Comparison of ENCODE assay signal across 28 mouse cellular contexts in genomic region chr4:92396421-92397232, GRCm38 (mm10).
DNase-seq lines count a peak whose midpoint lies in the region; ATAC-seq lines count a peak whose summit lies in the region.
"Had no signal": no experiment of that assay in that cellular context is flagged by ENCODE, and none has a peak within 500 bp of the region (broad histone marks: within the 10 kb centered on the region; RNA-seq: fewer than 3 reads in every experiment).

No protein-coding gene starts in this region.

- peak; percentile 48; the same call in 1 of the 2 replicates for ATAC-seq in midbrain, embryonic 13.5 days
- no peak for ATAC-seq in midbrain, embryonic 16.5 days
- ATAC-seq in forebrain, embryonic 12.5 days (ENCODE audit: low FRiP score): peak; percentile 76; the same call in 1 of the 2 replicates
- ATAC-seq in forebrain, embryonic 14.5 days: peak; percentile 96
- ATAC-seq in hindbrain, embryonic 14.5 days (ENCODE audit: low FRiP score): peak; percentile 70; the same call in 1 of the 2 replicates
- ATAC-seq: activated CD4-positive, CD25-positive, alpha-beta regulatory T cell, adult 4 months had no signal

- H3K4me3 ChIP-seq in midbrain, embryonic 13.5 days (replicated peaks): no peak overlapping the region
- H3K4me3 ChIP-seq in midbrain, embryonic 16.5 days (ENCODE audit: low read depth, low read length): no peak overlapping the region
- no peak overlapping the region for H3K4me3 ChIP-seq in forebrain, embryonic 12.5 days (replicated peaks)
- H3K4me3 ChIP-seq in forebrain, embryonic 14.5 days (ENCODE audit: low read depth, low read length): no peak overlapping the region
- no peak overlapping the region for H3K4me3 ChIP-seq in hindbrain, embryonic 14.5 days (replicated peaks; ENCODE audit: low read length)
- H3K4me3 ChIP-seq: embryonic facial prominence, embryonic 10.5 days; embryonic facial prominence, embryonic 15.5 days; gastrocnemius, adult 2 months; neural tube, embryonic 12.5 days had no signal

- H3K27me3 ChIP-seq in midbrain, embryonic 13.5 days: no peaks in the 10 kb centered on the region
- no peaks in the 10 kb centered on the region for H3K27me3 ChIP-seq in midbrain, embryonic 16.5 days (ENCODE audit: control insufficient read depth, insufficient read depth, low read depth, low read length)
- H3K27me3 ChIP-seq in forebrain, embryonic 12.5 days: no peaks in the 10 kb centered on the region
- no peaks in the 10 kb centered on the region for H3K27me3 ChIP-seq in forebrain, embryonic 14.5 days (replicated peaks; ENCODE audit: control insufficient read depth, insufficient read depth, low read length)
- H3K27me3 ChIP-seq in hindbrain, embryonic 14.5 days (ENCODE audit: control insufficient read depth, insufficient read depth, low read length): no peaks in the 10 kb centered on the region
- H3K27me3 ChIP-seq: CH12.LX; embryonic facial prominence, embryonic 15.5 days; neural tube, embryonic 12.5 days had no signal

- H3K36me3 ChIP-seq in midbrain, embryonic 13.5 days: no peaks in the 10 kb centered on the region
- H3K36me3 ChIP-seq in midbrain, embryonic 16.5 days (ENCODE audit: control insufficient read depth, insufficient read depth, low read length): no peaks in the 10 kb centered on the region
- H3K36me3 ChIP-seq in forebrain, embryonic 12.5 days (replicated peaks): no peaks in the 10 kb centered on the region
- H3K36me3 ChIP-seq in forebrain, embryonic 14.5 days (ENCODE audit: control insufficient read depth, insufficient read depth, low read length): no peaks in the 10 kb centered on the region
- H3K36me3 ChIP-seq in hindbrain, embryonic 14.5 days (replicated peaks; ENCODE audit: control insufficient read depth, insufficient read depth): no peaks in the 10 kb centered on the region
- H3K36me3 ChIP-seq: embryonic facial prominence, embryonic 10.5 days; embryonic facial prominence, embryonic 15.5 days; neural tube, embryonic 12.5 days had no signal

- no peaks in the 10 kb centered on the region for H3K4me1 ChIP-seq in midbrain, embryonic 13.5 days (replicated peaks)
- H3K4me1 ChIP-seq in midbrain, embryonic 16.5 days (ENCODE audit: control insufficient read depth, insufficient read depth, low read length): no peaks in the 10 kb centered on the region
- H3K4me1 ChIP-seq in forebrain, embryonic 12.5 days: no peaks in the 10 kb centered on the region
- H3K4me1 ChIP-seq in forebrain, embryonic 14.5 days (ENCODE audit: control insufficient read depth, insufficient read depth, low read length): no peaks in the 10 kb centered on the region
- no peaks in the 10 kb centered on the region for H3K4me1 ChIP-seq in hindbrain, embryonic 14.5 days (replicated peaks; ENCODE audit: control insufficient read depth, insufficient read depth, low read length)
- H3K4me1 ChIP-seq: embryonic facial prominence, embryonic 10.5 days; embryonic facial prominence, embryonic 15.5 days; neural tube, embryonic 12.5 days had no signal

- peak; percentile 81 for DNase-seq in forebrain, embryonic 14.5 days (ENCODE audit: low spot score)
- DNase-seq in hindbrain, embryonic 14.5 days (ENCODE audit: low spot score): no peak
- DNase-seq in B cell, adult 2 months: no peak
- DNase-seq in right cerebral cortex, postnatal 36 days (ENCODE audit: low spot score in 2 of 2): no peak
- DNase-seq: adrenal gland, adult 2 months; adrenal gland, postnatal 36 days; cerebellum, adult 2 months; cerebellum, postnatal 14 days; gastrocnemius, adult 2 months; gastrocnemius, postnatal 36 days; heart, adult 18-20 months; heart, postnatal 36 days; kidney, adult 11 months; kidney, postnatal 14 days; liver; lung, adult 2 months; lung, postnatal 10 days had no signal

- WGBS in midbrain, embryonic 13.5 days: 44% methylated on average over 5 of the region's 5 CpGs
- WGBS in midbrain, embryonic 16.5 days: 41% methylated on average over 5 of the region's 5 CpGs
- 30% methylated on average over 5 of the region's 5 CpGs for WGBS in forebrain, embryonic 12.5 days
- 13% methylated on average over 5 of the region's 5 CpGs for WGBS in forebrain, embryonic 14.5 days
- WGBS in hindbrain, embryonic 14.5 days: 46% methylated on average over 5 of the region's 5 CpGs

- H3K9ac ChIP-seq in midbrain, embryonic 13.5 days (replicated peaks): no peak overlapping the region
- H3K9ac ChIP-seq in midbrain, embryonic 16.5 days (ENCODE audit: low read depth, low read length): no peak overlapping the region
- H3K9ac ChIP-seq in forebrain, embryonic 12.5 days: no peak overlapping the region
- H3K9ac ChIP-seq in forebrain, embryonic 14.5 days (ENCODE audit: low read length): no peak overlapping the region
- H3K9ac ChIP-seq in hindbrain, embryonic 14.5 days: no peak overlapping the region
- H3K9ac ChIP-seq: embryonic facial prominence, embryonic 15.5 days; liver, embryonic 14.5 days; neural tube, embryonic 12.5 days had no signal

- no peak overlapping the region for H3K4me2 ChIP-seq in midbrain, embryonic 13.5 days (replicated peaks)
- H3K4me2 ChIP-seq in midbrain, embryonic 16.5 days (ENCODE audit: low read length): no peak overlapping the region
- H3K4me2 ChIP-seq in forebrain, embryonic 12.5 days: no peak overlapping the region
- no peak overlapping the region for H3K4me2 ChIP-seq in forebrain, embryonic 14.5 days (ENCODE audit: low read length)
- no peak overlapping the region for H3K4me2 ChIP-seq in hindbrain, embryonic 14.5 days (replicated peaks)
- H3K4me2 ChIP-seq: embryonic facial prominence, embryonic 15.5 days; heart, embryonic 11.5 days; neural tube, embryonic 12.5 days had no signal

- no peak overlapping the region for H3K27ac ChIP-seq in midbrain, embryonic 13.5 days
- H3K27ac ChIP-seq in midbrain, embryonic 16.5 days (ENCODE audit: low read length): no peak overlapping the region
- H3K27ac ChIP-seq in forebrain, embryonic 12.5 days: no peak overlapping the region
- H3K27ac ChIP-seq in forebrain, embryonic 14.5 days (ENCODE audit: low read depth, low read length): no peak overlapping the region
- H3K27ac ChIP-seq in hindbrain, embryonic 14.5 days: no peak overlapping the region
- H3K27ac ChIP-seq: embryonic facial prominence, embryonic 10.5 days; embryonic facial prominence, embryonic 15.5 days; gastrocnemius, adult 2 months; liver, embryonic 14.5 days; macrophage; neural tube, embryonic 12.5 days had no signal

- peaks cover 3% of the 10 kb centered on the region; the same call in 1 of the 2 replicates for H3K9me3 ChIP-seq in midbrain, embryonic 13.5 days
- no peaks in the 10 kb centered on the region for H3K9me3 ChIP-seq in midbrain, embryonic 16.5 days (replicated peaks; ENCODE audit: control insufficient read depth, low read length, poor library complexity, severe bottlenecking)
- no peaks in the 10 kb centered on the region for H3K9me3 ChIP-seq in forebrain, embryonic 12.5 days
- no peaks in the 10 kb centered on the region; the same call in 1 of the 2 replicates for H3K9me3 ChIP-seq in forebrain, embryonic 14.5 days (replicated peaks; ENCODE audit: control insufficient read depth, low read length)
- 0 out of 2 replicates have a peak, but pooled peaks cover 5% of the 10 kb centered on the region for H3K9me3 ChIP-seq in hindbrain, embryonic 14.5 days (ENCODE audit: control insufficient read depth, low read length)
- H3K9me3 ChIP-seq: embryonic facial prominence, embryonic 10.5 days; embryonic facial prominence, embryonic 15.5 days; neural tube, embryonic 12.5 days had no signal
